Mouse (Mus musculus): ENCODE results near the gene Olfr1140. TPM values are rescaled to one million over a fixed set of nuclear protein-coding genes. Genes with fewer than 3 reads are reported as not detected.

The Olfr1140 gene
- not detected for total RNA-seq (2021)
- long read RNA-seq, experiment 1, result 0 reads
- long read RNA-seq, experiment 2, result 0 reads

DNA sequence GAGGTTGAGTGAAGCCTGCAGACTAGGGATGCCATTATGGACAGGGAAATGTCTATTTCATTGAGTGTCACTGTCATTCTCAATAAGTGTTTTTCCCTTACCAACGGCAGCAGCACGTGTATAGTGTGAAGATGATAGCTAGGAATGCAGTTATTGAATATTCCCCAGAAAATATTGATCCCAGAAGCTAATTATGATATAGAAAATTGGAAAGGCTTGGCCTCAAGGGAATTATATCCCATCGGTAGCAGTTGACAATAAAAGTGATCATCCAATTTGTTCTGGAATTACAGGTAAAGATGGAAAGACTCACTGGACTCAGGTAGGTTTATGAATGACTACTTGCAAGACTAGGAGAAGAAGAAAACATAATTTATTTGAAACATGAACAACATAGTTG is at the start of gene Olfr1140:
Olfr1140 (plus strand) TSS at position 301 of the 400 bp plus-strand sequence.
- no peak for DNase-seq

DNA sequence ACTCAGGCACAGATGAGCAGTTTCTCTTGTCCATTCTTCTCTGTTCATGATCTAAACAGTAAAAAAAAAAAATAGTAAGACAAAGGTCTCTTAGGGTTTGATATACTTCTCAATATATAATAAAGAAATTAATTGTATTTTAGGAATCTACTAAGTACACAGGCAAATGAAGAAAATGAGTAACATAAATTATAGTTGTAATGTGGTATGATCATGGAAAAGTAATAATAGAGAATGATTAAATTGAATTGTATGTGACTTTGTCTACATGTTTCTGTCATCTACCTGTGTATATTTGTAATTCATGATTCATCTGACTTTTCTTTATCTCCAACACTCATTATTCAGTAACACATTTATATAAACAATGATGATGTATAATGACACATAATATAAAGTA is 49.7 kb upstream of the Olfr1140 start, which contains the start of gene Olfr1136:
Olfr1136 (minus strand) TSS at position 101 of the 400 bp plus-strand sequence.
- DNase-seq, result no peak

DNA sequence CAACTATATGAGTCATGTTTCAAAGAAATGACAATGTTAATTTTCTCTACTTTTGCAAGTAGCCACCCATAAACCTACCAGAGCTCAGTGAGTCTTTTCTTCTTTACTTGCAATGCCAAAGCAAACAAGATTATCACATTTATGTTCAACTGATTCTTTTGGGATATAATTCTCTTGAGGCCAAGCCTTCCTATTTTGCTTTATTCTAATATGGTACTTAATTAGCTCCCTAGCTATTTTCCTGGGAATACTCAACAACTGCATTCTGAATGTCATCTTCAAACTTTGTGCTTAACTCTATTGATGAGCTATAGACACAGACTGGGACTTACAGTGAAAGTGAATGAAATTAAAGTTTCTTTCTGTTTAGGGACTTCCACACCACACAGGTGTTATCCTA is 30.5 kb upstream of the Olfr1140 start, which contains the start of gene Olfr1137:
Olfr1137 (minus strand) TSS at position 101 of the 400 bp plus-strand sequence.
- no peak for DNase-seq

DNA sequence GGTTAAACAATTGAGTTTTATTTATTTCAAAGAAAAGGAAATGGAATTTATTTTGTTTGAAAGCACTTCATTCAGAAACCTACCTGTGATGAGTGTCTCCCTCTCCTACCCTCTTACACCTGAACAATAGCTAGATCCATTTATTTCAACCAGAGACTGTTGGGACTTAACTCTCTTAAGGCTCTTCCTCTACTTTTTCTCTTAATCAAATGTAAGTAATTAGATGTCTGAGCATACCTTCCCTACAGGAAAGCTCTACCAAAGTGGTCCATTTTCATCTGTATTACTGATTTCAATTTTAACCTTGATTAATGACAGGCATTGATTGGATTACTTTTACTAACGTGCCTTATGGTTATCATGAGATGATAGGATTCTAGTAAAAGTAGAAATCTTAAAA is 3.7 kb upstream of the Olfr1140 start, which contains the start of gene Olfr1138:
Olfr1138 (minus strand) TSS at position 101 of the 400 bp plus-strand sequence.
- DNase-seq, result no peak

GRCm38 (mm10) chr2:87753891-87754290 is 10.3 kb downstream of the Olfr1140 start, which contains the start of gene Olfr1141:
Olfr1141 (minus strand) TSS chr2:87753991.
- no peak for DNase-seq

GRCm38 (mm10) chr2:87776143-87776542 is 32.6 kb downstream of the Olfr1140 start:
- DNase-seq, result no peak

DNA sequence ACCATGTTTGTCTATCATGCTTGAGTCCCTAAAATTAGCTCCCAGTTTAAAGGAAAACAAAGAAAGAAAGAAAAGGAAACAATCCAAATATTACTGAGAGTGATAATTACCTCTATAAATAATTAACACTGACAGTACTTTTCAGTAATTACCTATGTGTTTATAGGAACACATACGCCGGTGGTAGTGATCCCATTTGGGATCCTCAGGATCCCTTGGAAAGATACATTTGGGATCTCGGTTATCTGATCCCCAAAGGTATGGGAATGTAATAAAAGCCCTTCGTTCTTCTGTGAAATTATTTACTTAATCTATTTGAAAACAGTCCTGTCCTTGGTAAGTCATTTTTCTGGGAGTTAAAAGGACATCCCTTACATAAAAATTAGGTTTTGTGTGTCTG is 35.6 kb downstream of the Olfr1140 start, which contains the start of gene Olfr152:
Olfr152 (plus strand) TSS at position 301 of the 400 bp plus-strand sequence.
- DNase-seq, result no peak

Other genes with a start within 250 kb of the Olfr1140 start
- gene Pramel7, start 246.7 kb upstream of the Olfr1140 start, total RNA-seq (2021), result not detected
- not detected for gene Pramel6, start 237.2 kb upstream of the Olfr1140 start, total RNA-seq (2021)
- not detected for gene Olfr153, start 212.0 kb upstream of the Olfr1140 start, total RNA-seq (2021)
- gene Olfr1128, start 198.2 kb upstream of the Olfr1140 start, total RNA-seq (2021), result not detected
- gene Olfr1129, start 169.8 kb upstream of the Olfr1140 start, total RNA-seq (2021), result not detected
- not detected for gene Olfr1130, start 137.5 kb upstream of the Olfr1140 start, total RNA-seq (2021)
- not detected for gene Olfr1131, start 116.6 kb upstream of the Olfr1140 start, total RNA-seq (2021)
- gene Olfr1132, start 106.2 kb upstream of the Olfr1140 start, total RNA-seq (2021), result not detected
- not detected for gene Olfr1133, start 96.4 kb upstream of the Olfr1140 start, total RNA-seq (2021)
- gene Olfr1134, start 85.3 kb upstream of the Olfr1140 start, total RNA-seq (2021), result not detected
- not detected for gene Olfr1135, start 70.1 kb upstream of the Olfr1140 start, total RNA-seq (2021)
- gene Olfr1136, start 49.8 kb upstream of the Olfr1140 start, total RNA-seq (2021), result not detected
- gene Olfr1137, start 30.6 kb upstream of the Olfr1140 start, total RNA-seq (2021), result not detected
- not detected for gene Olfr1138, start 3.8 kb upstream of the Olfr1140 start, total RNA-seq (2021)
- gene Olfr1141, start 10.2 kb downstream of the Olfr1140 start, total RNA-seq (2021), result not detected
- not detected for gene Olfr152, start 35.7 kb downstream of the Olfr1140 start, total RNA-seq (2021)
- not detected for gene Olfr1143, start 56.8 kb downstream of the Olfr1140 start, total RNA-seq (2021)
- gene Olfr1145, start 66.1 kb downstream of the Olfr1140 start, total RNA-seq (2021), result not detected
- gene Olfr1148, start 86.8 kb downstream of the Olfr1140 start, total RNA-seq (2021), result not detected
- not detected for gene Olfr1150-ps1, start 100.2 kb downstream of the Olfr1140 start, total RNA-seq (2021)
- gene Olfr1151, start 112.1 kb downstream of the Olfr1140 start, total RNA-seq (2021), result not detected
- not detected for gene Olfr1152, start 122.7 kb downstream of the Olfr1140 start, total RNA-seq (2021)
- not detected for gene Olfr1153, start 151.2 kb downstream of the Olfr1140 start, total RNA-seq (2021)
- gene Olfr1154, start 161.4 kb downstream of the Olfr1140 start, total RNA-seq (2021), result not detected
- not detected for gene Olfr1155, start 201.4 kb downstream of the Olfr1140 start, total RNA-seq (2021)
- not detected for gene Olfr1156, start 209.3 kb downstream of the Olfr1140 start, total RNA-seq (2021)
- gene Olfr1157, start 224.5 kb downstream of the Olfr1140 start, total RNA-seq (2021), result not detected
- gene Olfr74, start 230.9 kb downstream of the Olfr1140 start, total RNA-seq (2021), result not detected
- not detected for gene Olfr1158, start 246.4 kb downstream of the Olfr1140 start, total RNA-seq (2021)

All from gastrocnemius, postnatal 25 days (tissue).